Mouse (Mus musculus) spleen, postnatal 10 days (tissue): Measurements from ENCODE around the gene Ninj1.
A peak's percentile ranks its signal among the peaks of the same experiment; 100 is the strongest.

Experiments used
- DNase-seq, 2 experiments: peaks; one replicate each; pipeline ENCODE4 v3.0.0; 2021 to 2022; ENCODE audit warnings: low spot score in 2 of 2

Gene Ninj1

DNA sequence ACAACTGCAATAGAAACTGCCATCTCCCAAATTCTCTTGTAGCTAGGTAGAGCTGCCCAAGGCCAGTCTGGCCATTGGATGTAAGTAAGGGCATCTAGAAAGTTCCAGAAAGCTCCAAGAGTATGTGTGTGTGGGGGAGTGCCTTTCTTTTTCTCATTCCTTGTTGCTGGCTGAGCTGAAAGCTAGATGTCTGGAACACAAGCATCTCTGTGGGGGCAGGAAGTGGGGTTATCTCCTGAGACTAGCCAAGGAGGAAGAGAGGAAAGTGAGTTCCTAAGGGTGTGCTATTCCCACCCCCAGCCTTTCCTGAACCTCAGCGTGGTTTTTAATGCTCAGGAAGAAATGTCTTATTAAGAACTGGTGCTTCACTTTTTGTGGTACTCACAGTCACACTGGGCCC, 15.6 kb upstream of the Ninj1 start:
- no peak for DNase-seq

DNA sequence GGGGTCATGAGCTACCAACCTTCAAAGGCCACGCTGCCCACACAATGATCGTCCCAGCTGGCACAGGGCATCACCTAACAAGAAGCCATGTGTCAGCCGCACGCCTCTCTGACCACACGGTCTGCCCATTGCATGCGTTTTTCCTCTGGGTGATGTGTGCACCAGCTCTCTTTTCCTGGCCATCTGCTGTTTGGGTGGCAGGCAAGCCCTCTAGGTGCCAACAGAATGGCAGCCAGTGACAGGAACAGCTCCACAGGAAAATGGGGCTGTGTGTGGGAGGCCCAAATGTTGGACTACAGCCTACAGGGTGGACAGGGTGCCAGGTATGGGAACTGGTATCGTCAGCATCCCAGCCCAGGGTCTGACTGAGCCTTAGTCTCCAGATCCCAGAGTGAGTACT, 14.9 kb upstream of the Ninj1 start:
- DNase-seq, result no peak

- DNase-seq, result peak; percentile 70 to 86
These were observed 14.2 kb upstream of the Ninj1 start for GRCm38 (mm10) chr13:49172971-49173596.

GRCm38 (mm10) chr13:49175509-49175908, 11.8 kb upstream of the Ninj1 start:
- DNase-seq, result no peak

GRCm38 (mm10) chr13:49178839-49179585, 8.3 kb upstream of the Ninj1 start:
- no peak for DNase-seq

DNA sequence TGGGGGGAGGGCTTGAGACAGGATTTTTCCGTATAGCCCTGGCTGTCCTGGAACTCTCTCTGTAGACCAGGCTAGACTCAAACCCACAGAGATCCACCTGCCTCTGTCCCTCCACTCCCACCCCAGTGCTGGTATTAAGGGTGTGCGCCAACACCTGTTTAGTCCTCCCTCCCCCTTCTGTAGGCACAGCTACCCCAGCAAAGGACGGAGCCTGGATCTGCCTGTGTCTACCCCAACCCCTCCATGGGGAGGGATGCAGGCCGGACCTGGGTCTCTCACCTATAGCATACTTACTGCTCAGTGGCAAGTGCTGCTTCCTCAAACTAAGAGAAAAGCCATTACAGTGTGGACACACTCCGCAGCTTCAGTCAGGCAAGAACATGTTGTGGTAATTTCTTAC, 7.0 kb upstream of the Ninj1 start:
- DNase-seq, result no peak

GRCm38 (mm10) chr13:49180691-49181090, 6.6 kb upstream of the Ninj1 start:
- no peak for DNase-seq

GRCm38 (mm10) chr13:49181411-49181984, 5.8 kb upstream of the Ninj1 start:
- DNase-seq, result no peak

GRCm38 (mm10) chr13:49183161-49183560, 4.1 kb upstream of the Ninj1 start:
- DNase-seq, result no peak

DNA sequence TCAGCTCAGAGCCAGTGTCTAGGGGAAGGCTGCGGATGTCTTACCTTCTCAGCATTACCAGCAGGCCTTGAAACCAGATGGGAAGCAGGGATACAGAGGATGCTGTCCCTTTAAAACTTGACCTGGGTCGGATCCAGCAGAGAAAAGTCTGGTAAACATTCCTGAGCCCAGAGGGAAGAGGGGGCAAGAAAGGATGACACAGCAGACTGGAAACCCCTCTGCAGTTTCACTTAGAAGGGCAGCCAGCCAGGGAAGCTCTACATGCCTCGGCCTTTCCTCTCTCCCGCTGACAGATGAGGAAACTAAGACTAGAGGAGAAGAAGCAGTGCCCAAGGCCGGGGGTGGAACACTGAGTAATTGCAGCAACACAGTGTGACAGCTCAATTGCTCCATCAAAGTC, 3.6 kb upstream of the Ninj1 start:
- DNase-seq, result no peak

GRCm38 (mm10) chr13:49186798-49187287, 442 bp upstream of the Ninj1 start:
- DNase-seq, result no peak

- no peak for DNase-seq
These were observed 1.1 kb downstream of the Ninj1 start for GRCm38 (mm10) chr13:49188219-49188965.

DNA sequence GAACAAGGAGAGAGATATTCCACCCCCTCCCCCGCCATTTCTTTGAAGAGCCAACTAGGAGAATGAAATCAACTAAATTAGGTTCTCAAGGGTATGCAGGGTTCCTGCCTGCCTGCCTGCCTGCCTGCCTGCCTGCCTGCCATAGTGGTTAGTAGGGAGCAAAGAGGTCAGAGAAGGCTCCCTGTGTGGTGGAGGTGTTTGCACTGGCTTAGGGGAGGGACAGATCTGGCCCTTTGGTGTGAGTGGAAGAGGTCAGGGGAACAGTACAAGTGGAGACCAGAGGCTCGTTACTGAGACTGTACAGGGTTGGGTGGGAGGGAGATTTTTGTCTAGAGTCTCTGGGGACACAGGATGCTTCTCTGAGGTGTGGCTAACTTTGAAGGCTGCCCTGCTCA, 1.7 kb downstream of the Ninj1 start:
- no peak for DNase-seq

GRCm38 (mm10) chr13:49189970-49190870, 2.9 kb downstream of the Ninj1 start:
- DNase-seq, result no peak

DNA sequence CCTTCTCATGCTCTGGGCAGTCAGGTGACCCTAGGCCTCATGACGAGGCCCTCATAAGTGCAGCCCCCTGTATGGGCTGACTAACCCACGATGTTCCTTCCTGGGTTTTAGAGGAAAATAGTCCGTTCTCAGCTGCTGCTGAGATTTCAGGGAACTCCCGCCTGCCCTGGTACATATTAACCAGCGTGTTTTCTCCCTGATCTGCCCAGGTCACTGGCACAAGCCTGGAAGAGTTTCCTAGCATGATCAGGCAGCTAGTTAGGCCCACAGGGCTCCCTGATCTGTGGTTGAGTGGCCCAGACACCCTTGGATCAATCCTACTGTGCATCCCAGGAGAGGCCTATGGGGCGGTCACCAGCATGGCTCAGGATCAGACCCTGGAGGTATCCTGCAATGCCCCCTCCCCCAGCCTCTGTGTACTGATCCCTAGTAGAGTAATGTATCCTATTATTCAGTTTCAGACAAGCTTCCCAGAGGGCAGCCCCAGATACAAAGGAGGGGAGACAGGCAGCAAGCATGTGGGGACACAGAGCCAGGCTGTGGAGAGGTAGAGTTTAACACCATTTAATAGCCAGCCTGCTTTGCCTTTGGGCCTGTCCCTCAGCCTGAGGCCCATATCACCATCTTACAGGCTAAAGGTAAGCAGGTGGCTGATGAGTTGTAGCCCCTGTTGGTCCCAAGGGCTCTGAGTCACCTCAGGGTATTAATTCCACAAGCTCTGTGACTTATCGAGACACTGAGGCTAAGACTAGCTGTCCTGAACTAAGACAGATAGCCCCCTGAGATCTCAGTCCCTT, 3.8 kb downstream of the Ninj1 start:
- no peak for DNase-seq

- no peak for DNase-seq
These were observed 4.4 kb downstream of the Ninj1 start for GRCm38 (mm10) chr13:49191673-49192035.

GRCm38 (mm10) chr13:49192156-49192855, 5.0 kb downstream of the Ninj1 start:
- DNase-seq, result no peak

GRCm38 (mm10) chr13:49193650-49194049, 6.4 kb downstream of the Ninj1 start:
- no peak for DNase-seq

- no peak for DNase-seq
These were observed 7.5 kb downstream of the Ninj1 start for GRCm38 (mm10) chr13:49194811-49195210.

- no peak for DNase-seq
These were observed 8.4 kb downstream of the Ninj1 start for GRCm38 (mm10) chr13:49195651-49196050.
